Mouse (Mus musculus): ENCODE results near the gene Hsd3b1. TPM values are rescaled to one million over a fixed set of nuclear protein-coding genes. Genes with fewer than 3 reads are reported as not detected.
"Not testable (repeated sequence)": the region's sequence is repeated elsewhere in the genome, so short reads cannot be mapped to it uniquely, and the experiment has no call there.

Gene Hsd3b1
- not detected for total RNA-seq (2021)
- long read RNA-seq, experiment 1 = 0 reads
- long read RNA-seq, experiment 2 = 0 reads

DNA sequence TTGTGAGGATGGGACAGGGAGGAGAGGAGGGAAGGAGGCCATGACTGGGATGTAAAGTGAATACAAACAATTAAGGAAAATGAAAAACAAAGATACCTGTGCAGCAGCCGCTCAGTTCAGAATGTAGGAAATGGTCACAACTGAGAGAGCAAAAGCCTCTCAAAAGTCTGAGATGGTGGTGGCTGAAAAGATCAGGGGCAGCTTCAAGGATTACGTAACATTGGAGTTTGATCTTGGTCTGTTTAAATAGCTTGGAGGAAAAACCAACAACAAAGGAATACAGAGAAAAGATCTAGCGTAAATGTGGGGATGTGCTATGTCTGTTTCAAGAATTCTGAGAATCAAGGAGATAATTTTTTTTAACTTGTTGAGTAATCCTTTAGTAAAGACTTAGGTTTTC, at the start of gene Hsd3b1:
Gene Hsd3b1, minus strand, starts transcription at position 219 of the 400 bp plus-strand sequence.
- intact Hi-C loops (cut with DNase I; ENCODE audit: low total_unique reads) = no loop called here
- no peak for DNase-seq

DNA sequence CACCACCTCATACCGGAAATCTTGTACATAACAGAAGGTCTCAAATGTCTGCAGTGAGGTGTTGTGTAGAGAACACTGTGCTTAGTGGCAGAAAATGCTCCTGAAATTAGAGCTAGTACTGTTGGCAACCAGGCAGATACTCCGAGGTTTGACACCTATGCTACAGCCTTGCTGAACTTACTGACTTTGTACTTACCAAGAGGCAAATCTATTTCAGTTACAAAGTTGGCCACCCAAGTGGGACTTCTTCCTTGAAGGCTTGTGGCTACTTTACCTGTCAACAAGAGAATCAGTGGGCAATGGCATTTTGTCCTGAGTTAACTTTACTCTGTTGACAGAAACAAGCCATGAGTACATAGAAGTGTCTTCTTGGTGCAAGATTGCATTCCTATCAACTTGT, 38.0 kb upstream of the Hsd3b1 start:
- DNase-seq = no peak
- intact Hi-C loops (cut with DNase I; ENCODE audit: low total_unique reads) = no loop called here

DNA sequence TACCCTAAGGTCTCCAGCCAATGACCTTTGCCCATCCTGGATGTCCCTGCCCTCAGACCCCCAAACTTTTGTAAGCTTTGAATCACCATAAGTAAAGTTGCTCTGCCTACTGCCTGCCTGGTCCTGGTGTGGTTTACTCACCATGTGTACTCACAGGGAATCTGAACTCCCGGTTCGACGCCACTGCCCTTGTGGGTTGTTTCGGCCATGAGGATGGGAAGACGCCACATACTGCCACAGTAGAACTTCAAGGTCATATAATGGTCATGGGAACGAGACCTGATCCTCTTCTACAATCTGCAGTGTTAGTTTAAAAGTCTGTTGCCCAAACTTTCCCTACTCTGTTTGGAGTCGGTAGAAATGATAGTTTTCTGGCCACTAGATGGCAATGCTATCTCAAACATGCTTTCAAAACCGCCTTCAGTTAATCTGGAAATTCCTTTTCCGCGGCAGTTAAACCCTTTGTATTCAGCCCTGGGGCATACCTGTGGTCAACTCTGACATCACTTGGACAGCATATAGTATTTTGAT, 35.5 kb upstream of the Hsd3b1 start:
- intact Hi-C loops (cut with DNase I; ENCODE audit: low total_unique reads) = no loop called here
- DNase-seq = no peak

DNA sequence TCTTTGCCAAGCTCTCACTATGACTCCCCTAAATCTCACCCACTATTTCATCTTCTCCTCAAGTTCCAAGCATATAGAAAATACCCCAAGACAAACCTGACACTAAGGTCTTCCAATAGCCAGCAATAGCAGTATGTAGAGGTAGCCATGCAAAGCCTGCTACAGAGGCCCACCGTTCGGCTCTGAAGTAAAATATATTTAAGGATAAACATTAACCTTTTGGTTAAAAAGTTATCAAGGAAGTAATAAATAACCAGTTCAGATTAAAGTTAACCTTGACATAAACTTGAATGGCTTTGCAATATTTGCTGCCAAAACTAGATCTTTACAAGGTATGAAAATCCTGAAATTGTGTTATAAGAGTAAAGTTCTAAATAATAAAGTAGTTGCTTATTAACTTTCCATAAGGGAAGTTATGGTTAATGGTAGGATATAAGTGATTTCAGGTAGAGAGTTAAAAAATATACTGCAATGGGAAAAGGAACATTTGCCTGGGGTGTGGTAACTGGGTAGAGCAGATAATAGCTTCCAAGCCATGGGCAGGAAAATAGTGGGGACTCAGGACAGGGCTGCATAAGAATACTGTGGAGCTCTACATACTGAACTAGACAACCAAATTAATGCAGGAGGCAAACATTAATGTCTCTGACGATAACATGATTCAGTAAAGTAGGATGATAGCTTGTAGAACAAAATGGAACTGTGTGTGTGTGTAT, 33.6 kb upstream of the Hsd3b1 start, which contains the start of gene Hao2:
Gene Hao2, minus strand, starts transcription at position 183 of the 716 bp plus-strand sequence.
- DNase-seq = no peak
- intact Hi-C loops (cut with DNase I; ENCODE audit: low total_unique reads) = no loop called here

DNA sequence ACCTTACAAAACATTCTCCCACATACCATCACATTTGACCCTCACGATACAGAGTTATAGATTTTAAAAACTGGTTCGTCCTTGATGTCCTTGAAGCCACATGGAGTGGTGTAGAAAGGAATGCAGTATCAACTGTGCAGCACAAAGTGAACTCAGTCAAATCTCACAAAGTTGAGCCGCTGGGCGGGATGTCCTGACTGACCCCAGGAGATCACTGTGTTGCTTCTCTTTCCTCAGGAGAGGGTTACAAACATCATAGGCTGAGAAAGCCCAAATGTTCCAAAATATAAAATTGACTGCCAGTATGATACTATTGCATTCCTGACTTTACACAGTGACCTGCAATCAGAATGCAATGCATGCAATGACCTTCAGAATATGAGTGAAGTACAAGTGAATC, 30.8 kb upstream of the Hsd3b1 start:
- no peak for DNase-seq
- intact Hi-C loops (cut with DNase I; ENCODE audit: low total_unique reads) = no loop called here

DNA sequence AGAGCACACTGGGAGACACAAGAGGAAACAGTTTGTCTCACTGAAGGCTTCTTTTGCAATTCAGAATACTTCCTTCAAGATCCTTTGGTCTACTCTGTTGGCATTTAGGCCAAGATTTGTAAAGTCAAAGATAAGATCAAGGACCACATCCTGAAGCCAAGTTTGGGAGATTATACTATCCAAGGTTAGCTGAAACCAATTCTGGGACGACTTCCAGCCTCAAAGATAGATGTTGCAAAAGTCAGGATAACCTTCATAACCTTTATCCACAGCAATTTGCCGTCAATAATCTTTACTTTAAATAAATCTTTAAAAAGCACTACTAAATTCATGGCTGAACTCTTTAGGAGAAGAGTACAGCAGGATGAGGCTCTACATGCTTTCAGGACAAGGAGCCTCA, 28.6 kb upstream of the Hsd3b1 start:
- no peak for DNase-seq
- intact Hi-C loops (cut with DNase I; ENCODE audit: low total_unique reads) = no loop called here

DNA sequence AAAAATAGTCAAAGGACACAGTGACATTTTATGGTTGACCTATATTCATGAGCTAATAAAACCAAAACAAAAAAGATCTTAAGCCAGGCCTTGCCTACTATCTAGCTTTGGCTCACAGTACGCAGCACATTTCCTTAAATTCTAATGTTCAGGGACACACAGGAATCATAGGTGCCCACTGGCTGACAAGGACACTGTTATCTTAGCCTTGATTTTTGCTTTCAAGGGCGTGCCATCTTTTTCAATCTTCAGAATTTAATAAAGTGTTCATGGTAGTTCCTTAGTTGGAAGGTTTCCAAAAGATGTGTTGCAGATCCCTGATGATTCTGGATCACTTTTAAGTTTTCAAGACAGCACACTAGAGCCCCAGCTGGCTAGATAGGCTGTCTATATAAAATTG, 21.2 kb upstream of the Hsd3b1 start:
- intact Hi-C loops (cut with DNase I; ENCODE audit: low total_unique reads) = no loop called here
- no peak for DNase-seq

- DNase-seq = no peak
- intact Hi-C loops (cut with DNase I; ENCODE audit: low total_unique reads) = no loop called here
Measured at GRCm38 (mm10) chr3:98880216-98880615, 20.6 kb upstream of the Hsd3b1 start.

- intact Hi-C loops (cut with DNase I; ENCODE audit: low total_unique reads) = no loop called here
- DNase-seq = no peak
Measured at GRCm38 (mm10) chr3:98868219-98868618, 8.6 kb upstream of the Hsd3b1 start.

- intact Hi-C loops (cut with DNase I; ENCODE audit: low total_unique reads) = no loop called here
- DNase-seq = no peak
Measured at GRCm38 (mm10) chr3:98862800-98863199, 3.2 kb upstream of the Hsd3b1 start.

GRCm38 (mm10) chr3:98858051-98858450, 1.5 kb downstream of the Hsd3b1 start:
- intact Hi-C loops (cut with DNase I; ENCODE audit: low total_unique reads) = no loop called here
- DNase-seq = no peak

DNA sequence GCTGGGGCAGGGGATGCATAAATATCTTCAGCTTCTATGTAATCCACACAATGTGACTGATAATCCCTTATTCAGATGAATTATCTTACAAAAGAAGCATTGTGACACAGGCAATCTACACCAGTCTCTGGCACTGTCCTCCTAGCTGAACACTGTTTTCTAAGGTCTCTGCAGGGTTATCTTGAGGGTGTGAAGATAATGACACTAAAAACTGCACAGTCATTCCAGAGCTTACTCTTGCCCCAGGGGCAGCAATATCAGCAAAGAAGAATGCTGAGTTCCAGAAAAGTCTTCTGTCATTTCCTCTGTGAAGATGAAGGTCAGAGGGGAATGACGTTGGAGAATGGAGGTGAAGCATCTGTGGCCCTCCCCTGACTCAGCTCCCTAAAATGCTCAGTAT, 2.7 kb downstream of the Hsd3b1 start:
- intact Hi-C loops (cut with DNase I; ENCODE audit: low total_unique reads) = no loop called here

GRCm38 (mm10) chr3:98855160-98855559, 4.4 kb downstream of the Hsd3b1 start:
- DNase-seq = no peak
- intact Hi-C loops (cut with DNase I; ENCODE audit: low total_unique reads) = no loop called here

More for the DNA sequence above, 2.7 kb downstream of the Hsd3b1 start:
- DNase-seq = no peak

DNA sequence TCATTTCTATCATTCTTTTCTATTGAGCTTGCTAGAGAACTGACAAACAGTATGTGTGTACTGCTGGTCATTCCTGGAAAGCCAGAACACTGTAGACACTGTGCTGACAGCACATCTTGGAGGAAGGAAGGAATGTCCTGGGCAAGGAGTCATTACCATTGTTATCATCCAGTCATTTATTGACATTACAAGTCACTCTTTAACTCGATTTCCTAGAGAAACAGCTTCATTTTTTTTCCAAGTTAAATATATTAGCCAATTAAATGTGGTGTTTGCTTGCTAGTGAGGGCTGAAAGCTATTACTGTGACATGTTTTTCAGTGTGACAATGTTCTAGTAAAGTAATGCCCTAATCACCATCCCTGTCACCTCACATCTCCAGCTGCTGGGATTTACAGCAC, 5.9 kb downstream of the Hsd3b1 start:
- intact Hi-C loops (cut with DNase I; ENCODE audit: low total_unique reads) = no loop called here
- DNase-seq = no peak

GRCm38 (mm10) chr3:98853051-98853450, 6.5 kb downstream of the Hsd3b1 start:
- no peak for DNase-seq
- intact Hi-C loops (cut with DNase I; ENCODE audit: low total_unique reads) = no loop called here

GRCm38 (mm10) chr3:98852631-98853030, 7.0 kb downstream of the Hsd3b1 start:
- intact Hi-C loops (cut with DNase I; ENCODE audit: low total_unique reads) = no loop called here

DNA sequence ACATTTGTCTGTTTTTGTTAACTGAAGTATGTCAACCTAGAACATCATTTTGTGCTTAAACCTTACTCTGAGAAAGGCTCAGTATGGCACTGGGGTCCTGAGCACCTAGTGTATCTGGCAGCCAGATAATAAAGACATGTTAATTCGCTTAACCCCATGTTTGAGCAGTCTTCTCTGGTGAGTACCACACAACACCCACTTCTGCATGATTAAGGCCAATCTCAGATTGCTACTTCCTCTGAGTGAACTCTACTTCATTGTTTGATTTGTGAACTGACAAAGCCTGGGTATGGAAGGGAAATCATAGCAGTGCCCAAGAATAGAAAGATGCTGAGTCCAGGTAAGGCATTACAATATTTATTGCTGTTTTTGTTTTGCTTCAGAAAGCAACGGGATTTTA, 7.7 kb downstream of the Hsd3b1 start:
- no peak for DNase-seq
- intact Hi-C loops (cut with DNase I; ENCODE audit: low total_unique reads) = no loop called here

More at GRCm38 (mm10) chr3:98852631-98853030, 7.0 kb downstream of the Hsd3b1 start:
- no peak for DNase-seq

GRCm38 (mm10) chr3:98850262-98850661, 9.3 kb downstream of the Hsd3b1 start:
- intact Hi-C loops (cut with DNase I; ENCODE audit: low total_unique reads) = no loop called here
- no peak for DNase-seq

DNA sequence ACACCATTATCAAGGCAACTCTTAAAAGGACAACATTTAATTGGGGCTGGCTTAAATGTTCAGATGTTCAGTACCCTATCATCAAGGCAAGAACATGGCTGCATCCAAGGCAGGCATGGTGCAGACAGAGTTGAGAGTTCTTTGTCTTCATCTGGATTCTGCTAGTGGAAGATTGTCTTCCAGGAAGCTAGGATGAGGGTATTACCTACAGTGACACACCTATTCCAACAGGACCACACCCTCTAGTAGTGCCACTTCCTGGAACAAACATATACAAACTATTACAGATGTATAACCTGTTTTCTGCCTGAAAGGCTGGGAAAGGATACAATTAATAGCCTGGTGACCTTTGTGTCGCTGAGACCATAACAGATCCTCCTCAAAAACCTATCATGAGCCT, 10.7 kb downstream of the Hsd3b1 start:
- intact Hi-C loops (cut with DNase I; ENCODE audit: low total_unique reads) = no loop called here
- DNase-seq = no peak

GRCm38 (mm10) chr3:98814101-98814670, 45.4 kb downstream of the Hsd3b1 start, which contains the start of gene Hsd3b6:
Hsd3b6 (minus strand) TSS chr3:98814443.
- intact Hi-C loops (cut with DNase I; ENCODE audit: low total_unique reads) = no loop called here
- DNase-seq = no peak

- intact Hi-C loops (cut with DNase I; ENCODE audit: low total_unique reads); DNase-seq: not testable (repeated sequence)
Measured at GRCm38 (mm10) chr3:98812653-98813052, 46.9 kb downstream of the Hsd3b1 start.

Measured in gastrocnemius, postnatal 14 days (tissue).